Mouse (Mus musculus) kidney, adult 2 months (tissue): ENCODE measurements at regions not wholly inside any gene's neighbourhood (a gene's known extent, or its start where the extent isn't known, plus 50 kb on each side); places are given as distances from the start of the nearest gene placed in this dataset.

Experiments used
- CTCF ChIP-seq: fragments of 200-500 bp; conservative IDR thresholded peaks from 2 replicates; pipeline ENCODE4 v1.5.1; 2011; ENCODE audit warnings: low read depth, mild to moderate bottlenecking, control low read depth, low read length, moderate library complexity, mixed read lengths; ENCODE audit not compliant: insufficient read depth, insufficient read length
- POLR2A ChIP-seq: fragments of 200-500 bp; IDR thresholded peaks from one replicate; pipeline ENCODE4 v1.6.1; 2011; ENCODE audit warnings: low read depth, low read length, control low read depth

- TF ChIP-seq CTCF (no peak), POLR2A (no peak)
These were observed 99.1 kb upstream of the Ccnd2 start for GRCm38 (mm10) chr6:127250874-127251670.
